Mouse (Mus musculus) retina, postnatal 1 day (tissue): ENCODE data around the gene Gtpbp2.

ENCODE experiments used
- DNase-seq: peaks from one replicate; pipeline ENCODE4 v3.0.0-alpha.2; 2012

Gene Gtpbp2

GRCm38 (mm10) chr17:46160686-46161085 lies at the start of gene Gtpbp2:
Gene Gtpbp2, plus strand, starts transcription at chr17:46161032.
- peak; percentile 100 for DNase-seq

- DNase-seq = no peak
Measured at GRCm38 (mm10) chr17:46115489-46115888, 45.3 kb upstream of the Gtpbp2 start.

- DNase-seq = no peak
Measured at GRCm38 (mm10) chr17:46116138-46116537, 44.7 kb upstream of the Gtpbp2 start.

GRCm38 (mm10) chr17:46116881-46117280 lies 44.0 kb upstream of the Gtpbp2 start:
- no peak for DNase-seq

GRCm38 (mm10) chr17:46117623-46118422 lies 43.0 kb upstream of the Gtpbp2 start:
- no peak for DNase-seq

- DNase-seq = peak; percentile 68
Measured at GRCm38 (mm10) chr17:46118423-46118850, 42.4 kb upstream of the Gtpbp2 start.

- no peak for DNase-seq
Measured at GRCm38 (mm10) chr17:46119641-46120040, 41.2 kb upstream of the Gtpbp2 start.

- DNase-seq = no peak
Measured at GRCm38 (mm10) chr17:46122791-46123190, 38.0 kb upstream of the Gtpbp2 start.

- no peak for DNase-seq
Measured at GRCm38 (mm10) chr17:46123285-46123684, 37.5 kb upstream of the Gtpbp2 start.

- DNase-seq = no peak
Measured at GRCm38 (mm10) chr17:46123953-46124700, 36.7 kb upstream of the Gtpbp2 start.

GRCm38 (mm10) chr17:46126608-46127007 lies 34.2 kb upstream of the Gtpbp2 start:
- DNase-seq = no peak

GRCm38 (mm10) chr17:46127814-46128493 lies 32.9 kb upstream of the Gtpbp2 start:
- DNase-seq = no peak

GRCm38 (mm10) chr17:46129741-46130498 lies 30.9 kb upstream of the Gtpbp2 start:
- DNase-seq = no peak

- DNase-seq = peak; percentile 83
Measured at GRCm38 (mm10) chr17:46132058-46132718, 28.6 kb upstream of the Gtpbp2 start.

- DNase-seq = no peak
Measured at GRCm38 (mm10) chr17:46132862-46133261, 28.0 kb upstream of the Gtpbp2 start.

- no peak for DNase-seq
Measured at GRCm38 (mm10) chr17:46138563-46139236, 22.1 kb upstream of the Gtpbp2 start.

GRCm38 (mm10) chr17:46139872-46140271 lies 21.0 kb upstream of the Gtpbp2 start:
- DNase-seq = no peak

GRCm38 (mm10) chr17:46143578-46144423 lies 17.0 kb upstream of the Gtpbp2 start, which contains the start of gene Rsph9:
Gene Rsph9, minus strand, starts transcription at chr17:46144216.
- peak; percentile 94 for DNase-seq

- DNase-seq = peak; percentile 97
Measured at GRCm38 (mm10) chr17:46152847-46153782, 7.7 kb upstream of the Gtpbp2 start, which contains the start of gene Mad2l1bp. Gene Mad2l1bp, minus strand, starts transcription at chr17:46153553.
